Mouse (Mus musculus) liver, embryonic 14.5 days (tissue): ENCODE measurements at regions not wholly inside any gene's neighbourhood (a gene's known extent, or its start where the extent isn't known, plus 50 kb on each side); places are given as distances from the start of the nearest gene placed in this dataset.
A peak's percentile ranks its signal among the peaks of the same experiment; 100 is the strongest.

Experiments used
- CTCF ChIP-seq: IDR thresholded peaks from 2 replicates; pipeline ENCODE4 v1.5.1; 2016; ENCODE audit warnings: antibody characterized with exemption, low read depth, control low read depth
- EP300 ChIP-seq: IDR thresholded peaks from 2 replicates; pipeline ENCODE4 v1.6.1; 2016; ENCODE audit warnings: antibody characterized with exemption, low read depth

DNA sequence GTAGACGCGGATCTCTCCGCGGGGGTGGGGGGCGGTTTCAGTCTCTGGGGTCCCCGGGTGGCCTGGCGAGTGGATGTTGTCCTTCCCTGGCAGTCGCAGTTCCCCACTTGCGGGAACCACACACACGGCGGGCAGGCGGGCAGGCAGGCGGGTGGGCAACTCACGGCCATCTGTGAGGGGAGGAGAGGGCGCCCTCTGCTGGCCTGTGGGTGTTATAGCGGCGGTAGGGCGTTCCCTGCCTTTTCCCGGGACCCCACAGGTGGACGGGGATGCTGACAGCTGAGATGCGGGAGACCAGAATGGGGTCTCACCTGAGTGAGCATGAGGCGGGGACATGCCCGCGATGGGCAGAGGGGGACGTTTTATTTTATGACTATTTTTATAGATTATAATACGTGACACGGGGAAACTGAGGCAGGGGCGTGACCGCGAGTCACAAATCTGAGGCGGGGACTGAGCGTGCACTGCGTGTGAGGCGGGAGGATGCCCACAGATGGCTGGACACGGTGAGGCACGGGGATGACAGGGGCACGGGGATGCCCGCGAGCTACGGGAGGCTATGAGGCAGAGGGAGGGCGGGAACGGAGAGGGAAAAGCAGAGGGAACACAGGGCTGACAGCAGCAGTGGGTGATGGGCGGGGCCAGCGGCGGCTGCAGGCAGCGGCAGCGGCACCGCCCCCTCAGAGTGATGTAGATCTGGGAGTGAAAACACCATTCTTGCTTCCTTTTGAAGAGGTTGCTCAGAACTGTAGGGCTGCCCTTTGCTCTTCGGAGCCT is 148.1 kb upstream of the Ube2e2 start:
- TF ChIP-seq CTCF: peak; percentile 83
- no peak for TF ChIP-seq EP300
